Mouse (Mus musculus): ENCODE measurements at regions not wholly inside any gene's neighbourhood (a gene's known extent, or its start where the extent isn't known, plus 50 kb on each side); places are given as distances from the start of the nearest gene placed in this dataset.

DNA sequence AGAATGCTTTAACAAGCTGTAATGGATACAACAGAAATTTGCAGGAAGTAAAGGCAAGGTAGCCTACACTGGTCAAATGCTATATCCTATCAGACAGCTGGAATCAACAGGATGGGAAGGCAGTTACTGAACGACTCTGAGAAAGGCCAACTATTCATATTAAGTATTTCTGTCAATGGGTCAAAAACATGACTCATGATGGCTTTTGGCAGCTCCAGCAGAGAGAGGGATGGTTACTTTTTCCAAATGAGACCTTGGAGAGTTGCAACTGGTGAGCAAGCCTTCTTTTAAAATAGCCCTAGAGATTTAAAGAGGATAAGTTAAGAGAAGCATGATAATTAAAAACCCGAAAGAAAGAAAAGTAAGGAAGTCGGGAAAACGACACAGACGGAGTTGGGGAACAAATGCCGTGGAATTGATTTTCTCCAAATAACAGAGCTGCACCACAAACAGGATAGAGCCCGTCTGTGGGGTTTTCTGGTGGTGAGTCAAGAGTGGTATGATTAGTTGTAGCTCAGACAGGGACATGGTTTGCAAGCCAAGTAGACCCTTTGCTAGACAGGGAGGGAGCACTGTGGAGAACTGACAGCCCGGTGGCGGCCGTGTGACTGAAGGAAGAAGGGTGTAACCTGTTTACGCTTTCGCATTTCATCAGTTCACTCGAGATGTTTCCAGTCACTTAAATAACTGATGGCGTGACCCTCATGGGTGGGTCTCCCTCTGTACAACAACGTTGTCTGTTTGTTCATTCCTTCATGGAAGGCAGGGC lies 3638.1 kb upstream of the Gm7489 start:
- H3K4me3 ChIP-seq = no peak overlapping the region
- TF ChIP-seq CEBPB (IDR thresholded peaks at IDR 0.05; ENCODE audit: insufficient read depth, poor library complexity, severe bottlenecking) (0 out of 2 replicates have a peak, but pooled peaks have one; percentile 42), TCF3 (IDR thresholded peaks at IDR 0.05; ENCODE audit: insufficient read length, low read depth) (no peak)

DNA sequence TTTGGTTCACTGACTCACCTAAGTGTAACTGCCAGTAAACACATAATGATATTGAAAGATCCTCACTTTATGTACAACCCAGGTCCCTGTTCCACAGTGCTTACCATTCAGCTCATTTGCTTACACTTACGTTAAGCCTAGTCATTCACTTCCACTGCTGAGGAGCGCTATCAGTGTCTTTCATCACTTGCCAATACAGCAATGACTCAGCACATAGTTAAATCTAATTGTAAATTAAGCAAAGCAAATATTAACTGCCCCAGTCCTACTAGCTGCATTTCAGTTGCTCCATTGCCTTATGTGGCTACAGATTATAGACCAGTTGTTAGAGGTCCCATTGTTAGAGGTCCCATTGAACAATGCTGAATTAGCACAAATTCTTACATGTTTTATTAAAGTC lies 3624.6 kb upstream of the Gm7489 start:
- no peak overlapping the region for H3K4me3 ChIP-seq
- no peaks in the 10 kb centered on the region for H3K36me3 ChIP-seq (ENCODE audit: control insufficient read depth, insufficient read depth)
- H3K27me3 ChIP-seq (ENCODE audit: control insufficient read depth, insufficient read depth, insufficient read length) = no peaks in the 10 kb centered on the region
- no peak overlapping the region for H3ac ChIP-seq (ENCODE audit: control insufficient read depth, insufficient read length)
- no peak overlapping the region for H3K4me2 ChIP-seq (ENCODE audit: low read depth)
- H3K79me2 ChIP-seq (ENCODE audit: control insufficient read depth, insufficient read depth) = no peaks in the 10 kb centered on the region
- no peak for TF ChIP-seq POLR2AphosphoS2 (IDR thresholded peaks at IDR 0.05; ENCODE audit: insufficient read length, low read depth)
- TF ChIP-seq E2F4 (IDR thresholded peaks at IDR 0.05; ENCODE audit: insufficient read depth) = no peak
- no peak for TF ChIP-seq MAX (IDR thresholded peaks at IDR 0.05; ENCODE audit: low read depth)
- TF ChIP-seq USF1 (IDR thresholded peaks at IDR 0.05; ENCODE audit: low read depth) = no peak
- no peak for TF ChIP-seq TCF12 (IDR thresholded peaks at IDR 0.05; ENCODE audit: insufficient read depth, poor library complexity, severe bottlenecking)
- no peak for TF ChIP-seq POLR2A (IDR thresholded peaks at IDR 0.05; ENCODE audit: insufficient read length, low read depth)
- TF ChIP-seq CEBPB (IDR thresholded peaks at IDR 0.05; ENCODE audit: insufficient read depth, poor library complexity, severe bottlenecking) = no peak
- no peak for TF ChIP-seq MYOD1 (IDR thresholded peaks at IDR 0.05; ENCODE audit: control insufficient read depth in 1 of 3, insufficient read length in 2 of 3, low read depth in 2 of 3)
- TF ChIP-seq TCF3 (IDR thresholded peaks at IDR 0.05; ENCODE audit: insufficient read length, low read depth) = no peak
- TF ChIP-seq SRF (IDR thresholded peaks at IDR 0.05; ENCODE audit: control insufficient read depth, insufficient read length, low read depth) = no peak
- TF ChIP-seq REST (IDR thresholded peaks at IDR 0.05; ENCODE audit: insufficient read depth, insufficient read length) = no peak
- TF ChIP-seq MYOG (IDR thresholded peaks at IDR 0.05; ENCODE audit: control insufficient read depth in 1 of 3, insufficient read depth in 1 of 3, insufficient read length in 2 of 3, low read depth in 2 of 3) = no peak

More for the DNA sequence above, 3638.1 kb upstream of the Gm7489 start:
- Histone ChIP-seq H3K79me2 (ENCODE audit: control insufficient read depth, insufficient read depth) (no peaks in the 10 kb centered on the region), H3K36me3 (ENCODE audit: control insufficient read depth, insufficient read depth) (no peaks in the 10 kb centered on the region), H3ac (ENCODE audit: control insufficient read depth, insufficient read length) (no peak overlapping the region), H3K27me3 (ENCODE audit: control insufficient read depth, insufficient read depth, insufficient read length) (no peaks in the 10 kb centered on the region), H3K4me2 (ENCODE audit: low read depth) (peak overlapping the region; percentile 79)

DNA sequence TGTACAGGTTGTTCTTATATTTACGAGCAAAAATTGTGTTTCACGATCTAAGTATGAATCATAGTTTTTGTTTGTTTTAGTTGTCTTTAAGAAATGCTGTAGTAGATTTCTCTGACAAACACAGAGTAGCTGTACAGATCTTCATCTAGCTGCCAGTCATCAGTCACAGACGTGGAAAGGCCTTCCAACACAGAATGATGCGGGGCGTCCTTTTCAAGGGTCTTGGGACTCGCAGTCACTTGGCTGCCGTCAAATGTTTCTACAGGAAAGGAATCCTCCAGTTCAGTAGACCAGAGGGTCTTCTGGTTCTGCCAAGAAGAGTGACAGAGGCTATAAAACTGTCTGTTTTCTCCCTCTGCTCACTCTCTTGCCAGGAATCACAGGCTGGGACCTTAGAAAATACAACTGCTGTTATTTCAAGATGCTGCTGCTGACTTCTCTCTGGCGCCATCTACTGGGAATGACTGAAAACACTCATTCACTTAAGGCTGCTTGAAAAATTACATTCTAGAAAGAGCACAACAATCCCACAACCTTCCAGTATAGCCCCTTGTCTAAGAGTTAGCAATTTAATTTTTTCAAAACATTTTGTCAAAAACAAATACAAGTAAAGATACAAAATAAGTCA lies 3623.3 kb upstream of the Gm7489 start:
- Histone ChIP-seq H3ac (ENCODE audit: control insufficient read depth, insufficient read length) (no peak overlapping the region), H3K27me3 (ENCODE audit: control insufficient read depth, insufficient read depth, insufficient read length) (no peaks in the 10 kb centered on the region), H3K36me3 (ENCODE audit: control insufficient read depth, insufficient read depth) (no peaks in the 10 kb centered on the region), H3K4me3 (no peak overlapping the region), H3K79me2 (ENCODE audit: control insufficient read depth, insufficient read depth) (no peaks in the 10 kb centered on the region), H3K4me2 (ENCODE audit: low read depth) (no peak overlapping the region)
- TF ChIP-seq USF1 (IDR thresholded peaks at IDR 0.05; ENCODE audit: low read depth) (no peak), REST (IDR thresholded peaks at IDR 0.05; ENCODE audit: insufficient read depth, insufficient read length) (no peak), E2F4 (IDR thresholded peaks at IDR 0.05; ENCODE audit: insufficient read depth) (no peak), POLR2AphosphoS2 (IDR thresholded peaks at IDR 0.05; ENCODE audit: insufficient read length, low read depth) (no peak), TCF12 (IDR thresholded peaks at IDR 0.05; ENCODE audit: insufficient read depth, poor library complexity, severe bottlenecking) (no peak), POLR2A (IDR thresholded peaks at IDR 0.05; ENCODE audit: insufficient read length, low read depth) (no peak), SRF (IDR thresholded peaks at IDR 0.05; ENCODE audit: control insufficient read depth, insufficient read length, low read depth) (no peak), TCF3 (IDR thresholded peaks at IDR 0.05; ENCODE audit: insufficient read length, low read depth) (no peak), MYOG (IDR thresholded peaks at IDR 0.05; ENCODE audit: control insufficient read depth in 1 of 3, insufficient read depth in 1 of 3, insufficient read length in 2 of 3, low read depth in 2 of 3) (no peak), CEBPB (IDR thresholded peaks at IDR 0.05; ENCODE audit: insufficient read depth, poor library complexity, severe bottlenecking) (no peak), MAX (IDR thresholded peaks at IDR 0.05; ENCODE audit: low read depth) (no peak), MYOD1 (IDR thresholded peaks at IDR 0.05; ENCODE audit: control insufficient read depth in 1 of 3, insufficient read length in 2 of 3, low read depth in 2 of 3) (no peak)

DNA sequence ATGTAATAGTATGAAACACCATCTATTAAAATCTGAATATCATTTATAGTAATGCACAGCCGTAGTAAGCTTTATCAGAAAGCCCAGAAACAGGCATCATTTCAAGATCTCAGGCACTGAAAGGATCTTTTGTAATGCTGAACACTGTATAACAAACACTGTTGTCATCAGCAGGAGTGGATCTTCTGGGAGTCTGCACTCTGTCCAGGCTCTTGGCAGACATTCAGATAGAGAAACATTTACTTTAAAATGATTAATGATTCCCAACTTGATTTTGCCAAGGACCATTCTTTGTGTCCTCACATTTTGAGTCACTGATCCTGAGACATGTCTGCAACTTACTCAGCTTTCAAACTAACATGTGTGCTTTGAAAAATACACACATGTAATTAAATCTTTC lies 3617.2 kb upstream of the Gm7489 start:
- TF ChIP-seq POLR2AphosphoS2 (IDR thresholded peaks at IDR 0.05; ENCODE audit: insufficient read length, low read depth) (no peak), CEBPB (IDR thresholded peaks at IDR 0.05; ENCODE audit: insufficient read depth, poor library complexity, severe bottlenecking) (no peak), MYOD1 (IDR thresholded peaks at IDR 0.05; ENCODE audit: control insufficient read depth in 1 of 3, insufficient read length in 2 of 3, low read depth in 2 of 3) (no peak), SRF (IDR thresholded peaks at IDR 0.05; ENCODE audit: control insufficient read depth, insufficient read length, low read depth) (no peak), REST (IDR thresholded peaks at IDR 0.05; ENCODE audit: insufficient read depth, insufficient read length) (no peak), TCF12 (IDR thresholded peaks at IDR 0.05; ENCODE audit: insufficient read depth, poor library complexity, severe bottlenecking) (no peak), MAX (IDR thresholded peaks at IDR 0.05; ENCODE audit: low read depth) (no peak), E2F4 (IDR thresholded peaks at IDR 0.05; ENCODE audit: insufficient read depth) (no peak), TCF3 (IDR thresholded peaks at IDR 0.05; ENCODE audit: insufficient read length, low read depth) (no peak), POLR2A (IDR thresholded peaks at IDR 0.05; ENCODE audit: insufficient read length, low read depth) (no peak)
- Histone ChIP-seq H3K79me2 (ENCODE audit: control insufficient read depth, insufficient read depth) (no peaks in the 10 kb centered on the region), H3ac (ENCODE audit: control insufficient read depth, insufficient read length) (no peak overlapping the region), H3K4me2 (ENCODE audit: low read depth) (no peak overlapping the region), H3K4me3 (no peak overlapping the region), H3K36me3 (ENCODE audit: control insufficient read depth, insufficient read depth) (no peaks in the 10 kb centered on the region), H3K27me3 (ENCODE audit: control insufficient read depth, insufficient read depth, insufficient read length) (no peaks in the 10 kb centered on the region)

Measured in myocyte (in vitro differentiated cells).